7 mouse cellular contexts compared by ENCODE assay signal in the genomic region with DNA sequence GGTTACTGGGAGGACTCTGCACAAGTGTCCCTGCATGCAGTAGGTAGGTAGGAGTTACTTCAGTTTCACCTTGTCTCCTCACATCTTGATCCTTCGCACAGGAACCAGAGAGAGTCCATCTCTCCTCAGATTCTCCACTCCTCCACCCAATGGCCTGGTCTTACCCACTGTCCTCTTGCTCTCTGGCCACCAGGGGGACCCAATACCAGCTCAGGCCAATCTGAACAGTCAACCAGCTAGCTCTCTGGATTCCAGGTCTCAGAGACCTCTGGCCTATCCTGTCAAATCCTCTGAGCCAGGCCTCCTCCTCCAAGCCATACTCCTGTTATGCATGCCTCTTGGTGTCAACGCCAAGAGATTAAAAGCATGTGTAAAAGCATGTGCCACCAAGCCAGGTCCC. TPM values are rescaled to one million over a fixed set of nuclear protein-coding genes. Genes with fewer than 3 reads are reported as not detected.
DNase-seq lines count a peak whose midpoint lies in the region.

No protein-coding gene starts in this region.

- intact Hi-C loops in left cerebral cortex, postnatal 4 days (cut with DNase I), result no loop called here

- peak; percentile 54 for DNase-seq in left cerebral cortex, postnatal 4 days
- DNase-seq in left cerebral cortex, adult 18-20 months (ENCODE audit: low spot score in 2 of 2), result no peak
- peak; percentile 81 for DNase-seq in NIH3T3 (ENCODE audit: low read depth)
- peak; percentile 54 to 59 for DNase-seq in cerebellum, postnatal 36 days
- peak; percentile 66 for DNase-seq in kidney, adult 9 months
- DNase-seq in lung, postnatal 36 days, result peak; percentile 73
- no peak for DNase-seq in T-cell, adult 2 months (ENCODE audit: low spot score)

RNA-seq across cellular contexts. Expression of gene Telo2, which starts 6.2 kb away (rescaled TPM):
- total RNA-seq in left cerebral cortex, postnatal 4 days (2021), result 10 to 100 TPM; 58.3 to 59.3 TPM
- 10 to 100 TPM; 28.4 to 34.4 TPM for total RNA-seq in left cerebral cortex, adult 18-20 months (2021)

RNA-seq across cellular contexts. Expression of gene Ptx4, which starts 11.0 kb away (rescaled TPM):
- under 1 TPM; 0.32 to 0.34 TPM for total RNA-seq in left cerebral cortex, postnatal 4 days (2021)
- under 1 TPM; 0.54 to 0.67 TPM for total RNA-seq in left cerebral cortex, adult 18-20 months (2021)

RNA-seq across cellular contexts. Expression of gene Clcn7, which starts 23.6 kb away (rescaled TPM):
- total RNA-seq in left cerebral cortex, postnatal 4 days (2021), result 10 to 100 TPM; 40.9 to 42.5 TPM
- 10 to 100 TPM; 46.9 to 47.0 TPM for total RNA-seq in left cerebral cortex, adult 18-20 months (2021)

RNA-seq across cellular contexts. Expression of gene Tmem204, which starts 26.2 kb away (rescaled TPM):
- 1 to 10 TPM; 5.4 to 6.7 TPM for total RNA-seq in left cerebral cortex, postnatal 4 days (2021)
- total RNA-seq in left cerebral cortex, adult 18-20 months (2021), result 1 to 10 TPM; 8.9 to 9.4 TPM

RNA-seq across cellular contexts. Expression of gene Ccdc154, which starts 52.7 kb away (rescaled TPM):
- total RNA-seq in left cerebral cortex, postnatal 4 days (2021), result under 1 TPM in 1 of 2 experiments, not detected in 1; 0.16 TPM
- total RNA-seq in left cerebral cortex, adult 18-20 months (2021), result not detected

Comparison
In these comparisons a context has a peak if more than half of its experiments do, and no peak if none do; other contexts are left out.
1. DNase-seq: peak in left cerebral cortex, postnatal 4 days (single experiment), NIH3T3 (single experiment), cerebellum, postnatal 36 days (2 of 2), kidney, adult 9 months (single experiment) and lung, postnatal 36 days (single experiment); none in left cerebral cortex, adult 18-20 months (0 of 2) and T-cell, adult 2 months (single experiment).